Mouse (Mus musculus) kidney, adult 2 months (tissue): ENCODE results near the gene Dera.

Source experiments
- CTCF ChIP-seq: fragments of 200-500 bp; conservative IDR thresholded peaks from 2 replicates; pipeline ENCODE4 v1.5.1; 2011; ENCODE audit warnings: low read depth, mild to moderate bottlenecking, control low read depth, low read length, moderate library complexity, mixed read lengths; ENCODE audit not compliant: insufficient read depth, insufficient read length
- POLR2A ChIP-seq: fragments of 200-500 bp; IDR thresholded peaks from one replicate; pipeline ENCODE4 v1.6.1; 2011; ENCODE audit warnings: low read depth, low read length, control low read depth

GRCm38 (mm10) chr6:137803456-137804005 lies 49.2 kb downstream of the Dera start:
- TF ChIP-seq CTCF: no peak
- TF ChIP-seq POLR2A: no peak
